Mouse (Mus musculus): ENCODE data around the gene Cmss1.

Cmss1 gene

GRCm38 (mm10) chr16:57606444-57607227, at the start of gene Cmss1:
TSS of gene Cmss1 (minus strand) at chr16:57606864.
- CTCF ChIA-PET = no interaction called here

- CTCF ChIA-PET = no interaction called here
Measured at GRCm38 (mm10) chr16:57649888-57650287, 43.2 kb upstream of the Cmss1 start.

- CTCF ChIA-PET = no interaction called here
Measured at GRCm38 (mm10) chr16:57641346-57641885, 34.8 kb upstream of the Cmss1 start.

- CTCF ChIA-PET = interaction anchor here (0.7 kb wide), 1 partner anchor 884 kb away, joined by 6 read pairs; no protein-coding TSS in a partner anchor
Measured at GRCm38 (mm10) chr16:57634766-57635165, 28.1 kb upstream of the Cmss1 start.

- CTCF ChIA-PET = interaction anchor here (0.7 kb wide), 1 partner anchor 884 kb away, joined by 6 read pairs; no protein-coding TSS in a partner anchor
Measured at GRCm38 (mm10) chr16:57634191-57634590, 27.5 kb upstream of the Cmss1 start.

- CTCF ChIA-PET = interaction anchor here (0.7 kb wide), 1 partner anchor 8 kb away, joined by 4 read pairs; no protein-coding TSS in a partner anchor
Measured at GRCm38 (mm10) chr16:57611768-57612167, 5.1 kb upstream of the Cmss1 start.

- CTCF ChIA-PET = interaction anchor here (0.6 kb wide), 1 partner anchor 1747 kb away, joined by 10 read pairs; no protein-coding TSS in a partner anchor
Measured at GRCm38 (mm10) chr16:57601031-57601430, 5.6 kb downstream of the Cmss1 start.

- CTCF ChIA-PET = no interaction called here
Measured at GRCm38 (mm10) chr16:57597295-57597957, 9.2 kb downstream of the Cmss1 start.

- CTCF ChIA-PET = interaction anchor here (0.6 to 1.8 kb wide), 4 partner anchors 16 to 1620 kb away, joined by 3 to 11 read pairs (median 7); no protein-coding TSS in a partner anchor
Measured at GRCm38 (mm10) chr16:57593422-57594157, 13.1 kb downstream of the Cmss1 start.

- CTCF ChIA-PET = no interaction called here
Measured at GRCm38 (mm10) chr16:57585201-57585600, 21.5 kb downstream of the Cmss1 start.

GRCm38 (mm10) chr16:57582008-57582407, 24.7 kb downstream of the Cmss1 start:
- CTCF ChIA-PET = interaction anchor here (0.5 to 0.8 kb wide), 2 partner anchors 29 to 913 kb away, joined by 3 to 5 read pairs; no protein-coding TSS in a partner anchor

- CTCF ChIA-PET = no interaction called here
Measured at GRCm38 (mm10) chr16:57580041-57580440, 26.6 kb downstream of the Cmss1 start.

- CTCF ChIA-PET = interaction anchor here (0.6 to 0.8 kb wide), 2 partner anchors 16 to 28 kb away, joined by 3 to 5 read pairs; no protein-coding TSS in a partner anchor
Measured at GRCm38 (mm10) chr16:57577519-57577918, 29.1 kb downstream of the Cmss1 start.

GRCm38 (mm10) chr16:57575764-57576388, 30.8 kb downstream of the Cmss1 start:
- CTCF ChIA-PET = no interaction called here

- CTCF ChIA-PET = no interaction called here
Measured at GRCm38 (mm10) chr16:57573831-57574230, 32.8 kb downstream of the Cmss1 start.

GRCm38 (mm10) chr16:57570789-57571311, 35.8 kb downstream of the Cmss1 start:
- CTCF ChIA-PET = no interaction called here

- CTCF ChIA-PET = no interaction called here
Measured at GRCm38 (mm10) chr16:57568648-57569404, 37.8 kb downstream of the Cmss1 start.

- CTCF ChIA-PET = interaction anchor here (0.6 kb wide), 1 partner anchor 170 kb away, joined by 3 read pairs; no protein-coding TSS in a partner anchor
Measured at GRCm38 (mm10) chr16:57566215-57566614, 40.4 kb downstream of the Cmss1 start.

- CTCF ChIA-PET = no interaction called here
Measured at GRCm38 (mm10) chr16:57564807-57565206, 41.9 kb downstream of the Cmss1 start.

GRCm38 (mm10) chr16:57563453-57563852, 43.2 kb downstream of the Cmss1 start:
- CTCF ChIA-PET = interaction anchor here (1.1 kb wide), 1 partner anchor 92 kb away, joined by 3 read pairs; no protein-coding TSS in a partner anchor

All from spleen, embryonic (tissue).